ENCODE assay signal across 8 mouse cellular contexts in the genomic region with DNA sequence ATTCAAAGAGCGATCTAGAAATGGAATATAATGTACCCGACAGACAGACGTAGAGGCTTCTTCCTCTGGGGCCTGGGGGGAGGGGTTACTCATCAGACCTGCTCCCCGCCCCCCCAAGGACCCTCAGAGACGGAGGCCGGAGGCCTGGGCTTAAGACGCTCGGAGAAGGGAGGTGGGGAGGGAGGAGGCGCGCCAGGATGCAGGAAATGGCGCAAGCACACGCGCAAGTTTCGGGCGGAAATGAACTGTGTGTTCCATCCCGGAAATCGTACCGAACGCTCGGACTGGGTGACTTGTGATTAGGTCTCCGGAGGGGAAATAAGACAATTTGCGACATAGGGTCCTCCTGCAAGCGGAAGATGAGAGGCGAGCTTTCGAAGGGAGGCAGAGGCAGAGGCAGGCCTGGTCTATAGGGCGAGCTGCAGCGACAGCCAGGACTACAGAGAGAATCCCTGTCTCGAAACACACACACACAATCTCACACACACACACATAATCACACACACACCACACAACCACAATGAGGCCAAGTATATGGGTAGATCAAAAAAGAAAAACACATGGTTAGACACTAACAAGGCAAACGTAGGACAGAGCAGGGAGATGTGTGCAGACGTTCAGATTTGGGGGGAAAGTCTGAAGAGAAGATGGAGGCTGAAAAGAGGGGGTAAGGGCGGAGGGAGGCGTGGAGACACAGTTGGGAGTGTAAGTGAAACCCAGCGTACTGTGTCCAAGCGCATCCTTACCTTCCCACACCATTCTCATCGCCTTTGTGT. TPM values are rescaled to one million over a fixed set of nuclear protein-coding genes. Genes with fewer than 3 reads are reported as not detected.
A peak's percentile ranks its signal among the peaks of the same experiment; 100 is the strongest.
DNase-seq lines count a peak whose midpoint lies in the region; ATAC-seq lines count a peak whose summit lies in the region.

A gene (minus strand): TSS at position 179 of the 776 bp plus-strand sequence.

- no peaks in the 10 kb centered on the region for H3K9me3 ChIP-seq in forebrain, embryonic 14.5 days (replicated peaks; ENCODE audit: control insufficient read depth, low read length)
- H3K9me3 ChIP-seq in neural tube, embryonic 15.5 days (replicated peaks): no peaks in the 10 kb centered on the region

- H3K4me1 ChIP-seq in forebrain, embryonic 14.5 days (ENCODE audit: control insufficient read depth, insufficient read depth, low read length): peaks cover 7% of the 10 kb centered on the region
- H3K4me1 ChIP-seq in neural tube, embryonic 15.5 days: peaks cover 59% of the 10 kb centered on the region

- peak within 1 kb of the TSS; percentile 40 for H3K4me3 ChIP-seq in forebrain, embryonic 14.5 days (ENCODE audit: low read depth, low read length)
- peak within 1 kb of the TSS; percentile 54 for H3K4me3 ChIP-seq in neural tube, embryonic 15.5 days (replicated peaks)

- DNase-seq in ES-CJ7 (ENCODE audit: low read depth, low spot score): peak; percentile 98
- peak; percentile 85 for DNase-seq in cerebellum, adult 11 months
- DNase-seq in forebrain, embryonic 14.5 days (ENCODE audit: low spot score): peak; percentile 96
- DNase-seq in heart, postnatal 14 days: peak; percentile 88 to 89
- DNase-seq in layer of hippocampus, adult 11-12 months (ENCODE audit: low spot score): peak; percentile 95
- DNase-seq in lung, adult 18-20 months: peak; percentile 93 to 95
- peak; percentile 88 for DNase-seq in testis, postnatal 14 days (ENCODE audit: low spot score)

- intact Hi-C loops in heart, postnatal 14 days (cut with DNase I): no loop called here

- H3K27me3 ChIP-seq in forebrain, embryonic 14.5 days (replicated peaks; ENCODE audit: control insufficient read depth, insufficient read depth, low read length): no peaks in the 10 kb centered on the region
- H3K27me3 ChIP-seq in neural tube, embryonic 15.5 days (replicated peaks): no peaks in the 10 kb centered on the region

- peak within 1 kb of the TSS; percentile 83 for H3K4me2 ChIP-seq in forebrain, embryonic 14.5 days (ENCODE audit: low read length)
- H3K4me2 ChIP-seq in neural tube, embryonic 15.5 days: peak within 1 kb of the TSS; percentile 95

- H3K9ac ChIP-seq in forebrain, embryonic 14.5 days (ENCODE audit: low read length): peak within 1 kb of the TSS; percentile 85
- H3K9ac ChIP-seq in neural tube, embryonic 15.5 days (replicated peaks): peak within 1 kb of the TSS; percentile 68

- under 1% methylated on average over 35 of the region's 35 CpGs for WGBS in forebrain, embryonic 14.5 days
- WGBS in neural tube, embryonic 15.5 days: under 1% methylated on average over 35 of the region's 35 CpGs

- peak; percentile 85 for ATAC-seq in forebrain, embryonic 14.5 days
- ATAC-seq in neural tube, embryonic 15.5 days (ENCODE audit: low FRiP score): peak; percentile 85

- H3K27ac ChIP-seq in forebrain, embryonic 14.5 days (ENCODE audit: low read depth, low read length): peak within 1 kb of the TSS; percentile 90
- peak within 1 kb of the TSS; percentile 92 for H3K27ac ChIP-seq in neural tube, embryonic 15.5 days (replicated peaks)

- peaks cover 21% of the 10 kb centered on the region for H3K36me3 ChIP-seq in forebrain, embryonic 14.5 days (ENCODE audit: control insufficient read depth, insufficient read depth, low read length)
- H3K36me3 ChIP-seq in neural tube, embryonic 15.5 days: peaks cover 9% of the 10 kb centered on the region

RNA-seq across cellular contexts. Expression of the gene that starts here (rescaled TPM):
- polyA plus RNA-seq in forebrain, embryonic 14.5 days (2014; fragmentation: Nextera tagmentation; extraction: Ambion mirVana): 5.1 and 5.2 TPM in 2 replicates
- total RNA-seq in heart, postnatal 14 days (2021): 10 to 100 TPM in 1 of 2 experiments, 1 to 10 TPM in 1; 8.4 to 10.4 TPM
- polyA plus RNA-seq in neural tube, embryonic 15.5 days (2015; fragmentation: Nextera tagmentation; extraction: Ambion mirVana): 11.2 and 12.1 TPM in 2 replicates

Comparison
In these comparisons a context has a peak if more than half of its experiments do, and no peak if none do; other contexts are left out.
1. Peak in every context shown above with its lines: DNase-seq, ATAC-seq, H3K4me3 ChIP-seq and H3K27ac ChIP-seq.